Mouse (Mus musculus): ENCODE measurements around the gene Slc6a15. TPM values are rescaled to one million over a fixed set of nuclear protein-coding genes. Genes with fewer than 3 reads are reported as not detected.

The Slc6a15 gene
- 47.3 TPM for polyA plus RNA-seq (2014; fragmentation: Illumina TruSeq; extraction: RNeasy Lipid Tissue Mini Kit (QIAGEN cat#74804); ENCODE audit: low read depth, low replicate concordance)

DNA sequence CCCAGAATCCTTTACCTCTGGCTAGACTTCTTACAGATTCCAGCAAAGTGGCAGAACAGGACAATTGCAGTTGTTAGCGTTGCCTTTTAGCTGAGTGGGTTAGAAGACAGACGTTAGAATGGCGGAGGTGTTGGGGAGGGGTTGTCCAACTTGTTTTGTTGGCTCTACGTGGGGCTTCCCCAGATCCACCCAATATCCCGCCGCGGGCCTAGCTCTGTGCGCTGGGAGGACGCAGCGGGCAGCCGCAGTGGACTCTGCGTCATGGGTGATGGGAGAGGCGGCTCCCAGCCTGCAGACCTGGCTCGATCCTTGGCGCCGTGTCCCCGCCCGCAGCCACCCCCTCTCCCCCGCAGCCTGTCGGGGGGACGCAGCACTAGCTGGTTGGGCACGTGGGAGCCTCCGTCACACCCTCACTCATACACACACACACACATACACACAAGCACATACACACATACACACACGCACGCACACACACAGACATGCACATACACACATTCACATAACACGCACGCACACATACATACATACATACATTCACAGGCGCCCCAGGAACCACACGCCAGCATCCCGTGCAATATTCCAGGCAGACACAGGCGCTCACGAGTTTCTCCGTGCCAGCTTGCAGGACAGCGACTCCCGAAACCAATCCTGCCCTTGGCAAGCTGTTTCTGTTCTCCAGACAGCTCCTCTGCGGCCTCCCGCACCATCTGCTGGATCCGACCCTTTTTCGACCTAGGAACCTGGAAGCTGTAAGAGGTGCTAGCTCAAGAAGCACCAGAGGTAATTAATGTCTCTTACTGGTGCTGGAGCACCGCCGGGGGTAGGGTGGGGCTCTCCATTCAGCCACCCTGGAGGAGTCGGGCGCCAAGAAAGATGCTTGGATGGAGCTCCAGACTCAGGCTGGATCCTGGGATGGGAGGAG is at the start of gene Slc6a15:
Slc6a15 (plus strand) TSS at position 413 of the 925 bp plus-strand sequence.

Other genes with a start within 250 kb of the Slc6a15 start
- 5.5 TPM for gene Lrriq1, start 131.5 kb upstream of the Slc6a15 start, polyA plus RNA-seq (2014; fragmentation: Illumina TruSeq; extraction: RNeasy Lipid Tissue Mini Kit (QIAGEN cat#74804); ENCODE audit: low read depth, low replicate concordance)